Mouse (Mus musculus): ENCODE measurements around the gene Ltb4r1.

Gene Ltb4r1

DNA sequence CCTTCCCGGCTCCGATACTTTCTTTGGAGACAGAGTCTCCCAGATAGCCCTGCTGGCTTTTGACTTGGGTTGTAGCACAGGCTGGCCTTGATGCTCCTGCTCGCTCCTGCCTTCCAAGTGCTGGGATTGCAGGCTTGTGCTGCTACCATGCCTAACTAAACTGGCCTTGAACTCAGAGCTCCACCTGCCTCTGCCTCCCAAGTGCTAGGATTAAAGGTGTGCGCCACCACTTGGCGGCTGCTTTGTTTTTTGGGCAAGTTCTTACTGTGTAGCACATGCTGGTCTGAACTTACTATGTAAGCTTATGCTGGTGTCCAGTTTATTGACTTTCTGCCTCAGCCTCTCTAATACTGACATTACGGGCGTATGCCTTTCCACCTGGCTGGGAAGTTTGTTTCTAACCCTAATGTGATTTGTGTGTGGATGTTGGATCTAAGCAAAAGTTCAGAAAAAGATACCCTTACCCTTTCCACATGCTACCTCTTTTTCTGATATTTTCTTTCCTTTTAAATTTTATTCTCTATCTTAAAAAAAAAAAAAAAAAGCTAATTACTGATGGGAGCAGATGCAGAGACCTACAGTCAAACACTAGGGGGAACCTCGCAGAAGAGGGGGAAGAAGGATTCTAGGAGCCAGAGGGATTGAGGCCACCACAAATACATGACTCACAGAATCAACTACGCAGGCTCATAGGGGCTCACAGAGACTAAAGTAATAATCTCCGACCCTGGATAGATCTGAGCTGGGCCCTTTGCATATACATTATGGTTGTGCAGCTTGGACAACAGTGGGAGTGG, 18.5 kb upstream of the Ltb4r1 start:
- DNase-seq (ENCODE audit: low spot score) = no peak

DNA sequence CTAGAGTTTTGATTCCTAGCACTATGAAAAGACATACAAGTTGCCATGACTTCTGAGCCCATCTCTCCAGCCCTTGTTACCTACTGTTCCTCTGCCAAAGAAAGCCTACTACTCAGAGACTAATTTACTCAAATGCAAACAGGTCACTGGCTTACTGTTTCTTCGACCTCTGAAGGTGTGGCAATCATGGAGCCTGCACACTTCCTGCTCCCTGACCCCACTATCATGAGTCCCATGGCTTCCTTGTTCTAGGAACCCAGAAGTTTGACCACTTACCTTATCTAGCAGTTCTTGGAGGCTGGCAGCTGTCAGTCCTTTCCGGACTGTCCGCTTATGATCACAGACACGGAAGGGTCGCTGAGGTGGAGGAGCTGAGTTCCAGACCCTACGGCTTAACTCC, 8.2 kb upstream of the Ltb4r1 start:
- no peak for DNase-seq (ENCODE audit: low spot score)

DNA sequence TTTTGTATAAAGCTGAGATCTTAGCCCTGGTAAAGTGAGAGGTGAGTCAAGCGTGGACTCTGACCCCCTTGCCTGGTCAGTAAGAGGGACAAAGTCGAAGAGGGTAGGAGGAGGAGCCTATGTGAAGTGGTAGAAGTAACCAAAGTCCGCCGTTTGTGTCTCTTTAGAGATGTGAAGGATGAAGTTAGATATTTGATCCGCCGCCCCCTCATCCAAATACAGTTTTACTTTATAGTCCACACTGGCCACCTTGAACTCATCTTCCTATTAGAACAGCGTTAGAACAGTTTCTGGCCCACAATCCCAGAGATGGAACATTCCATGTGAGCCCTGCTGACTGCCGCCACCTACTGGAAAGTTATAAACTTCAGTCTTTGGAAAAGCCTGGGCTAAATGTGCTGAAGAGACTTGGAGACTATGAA, 7.4 kb upstream of the Ltb4r1 start, which contains the start of gene Cideb:
TSS of gene Cideb (minus strand) at position 96 of the 422 bp plus-strand sequence.
- peak; percentile 83 for DNase-seq (ENCODE audit: low spot score)

GRCm38 (mm10) chr14:55760156-55760555, 5.6 kb upstream of the Ltb4r1 start:
- DNase-seq (ENCODE audit: low spot score) = peak; percentile 91

- DNase-seq (ENCODE audit: low spot score) = no peak
Measured at GRCm38 (mm10) chr14:55761163-55761562, 4.6 kb upstream of the Ltb4r1 start, which contains the start of gene Ltb4r2. TSS of gene Ltb4r2 (plus strand) at chr14:55761428.

GRCm38 (mm10) chr14:55762001-55762821, 3.6 kb upstream of the Ltb4r1 start:
- DNase-seq (ENCODE audit: low spot score) = peak; percentile 67

DNA sequence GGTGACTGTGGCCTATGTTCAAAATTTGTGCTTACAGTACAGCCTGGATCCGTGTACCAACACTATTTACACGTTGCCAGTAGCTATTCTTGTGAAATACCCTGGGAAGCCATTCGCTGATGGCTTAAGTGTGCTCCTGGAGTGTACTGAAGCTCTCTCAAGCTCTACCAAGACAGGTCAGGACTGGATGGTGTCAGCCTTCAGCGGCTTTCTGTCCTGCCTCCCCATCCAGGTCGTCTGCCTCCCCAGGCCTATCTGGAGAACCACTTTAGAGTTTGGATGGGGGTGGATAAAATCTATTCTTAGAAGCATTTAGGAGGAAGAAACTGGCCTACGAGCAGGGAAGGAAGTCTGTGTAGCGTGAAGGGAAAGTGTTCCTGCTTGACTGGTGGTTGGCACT, 2.6 kb upstream of the Ltb4r1 start:
- no peak for DNase-seq (ENCODE audit: low spot score)

- DNase-seq (ENCODE audit: low spot score) = peak; percentile 68
Measured at GRCm38 (mm10) chr14:55767519-55768414, 2.0 kb downstream of the Ltb4r1 start.

GRCm38 (mm10) chr14:55768555-55768954, 2.8 kb downstream of the Ltb4r1 start:
- no peak for DNase-seq (ENCODE audit: low spot score)

DNA sequence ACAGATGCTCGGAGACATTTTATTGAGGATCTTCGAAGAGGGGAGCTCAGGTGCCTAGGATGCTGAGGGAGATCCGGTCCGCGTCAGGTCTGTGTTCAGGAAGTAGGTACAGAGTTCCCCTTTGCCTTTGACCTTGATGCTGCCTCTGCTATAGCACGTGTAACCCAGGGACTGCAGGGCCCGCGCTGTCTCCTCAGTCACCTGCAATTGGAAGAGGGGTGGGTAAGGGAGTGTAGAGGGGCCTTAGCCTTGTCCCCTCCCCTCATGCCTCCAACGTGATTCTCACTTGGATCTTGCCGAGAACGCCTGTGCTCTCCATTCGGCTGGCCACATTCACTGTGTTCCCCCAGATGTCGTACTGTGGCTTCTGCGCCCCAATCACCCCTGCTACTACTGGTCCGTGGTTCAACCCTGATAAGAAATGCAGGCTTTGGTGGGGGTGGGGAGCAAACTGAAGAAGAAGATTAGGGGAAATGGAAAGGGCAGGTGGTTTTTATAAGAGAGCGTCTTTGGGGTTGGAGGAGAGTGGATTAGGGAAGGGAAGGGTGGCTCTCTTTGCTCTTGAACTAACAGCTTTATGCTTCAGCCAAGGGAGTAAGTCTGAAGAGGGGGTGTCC, 3.4 kb downstream of the Ltb4r1 start:
- DNase-seq (ENCODE audit: low spot score) = no peak

DNA sequence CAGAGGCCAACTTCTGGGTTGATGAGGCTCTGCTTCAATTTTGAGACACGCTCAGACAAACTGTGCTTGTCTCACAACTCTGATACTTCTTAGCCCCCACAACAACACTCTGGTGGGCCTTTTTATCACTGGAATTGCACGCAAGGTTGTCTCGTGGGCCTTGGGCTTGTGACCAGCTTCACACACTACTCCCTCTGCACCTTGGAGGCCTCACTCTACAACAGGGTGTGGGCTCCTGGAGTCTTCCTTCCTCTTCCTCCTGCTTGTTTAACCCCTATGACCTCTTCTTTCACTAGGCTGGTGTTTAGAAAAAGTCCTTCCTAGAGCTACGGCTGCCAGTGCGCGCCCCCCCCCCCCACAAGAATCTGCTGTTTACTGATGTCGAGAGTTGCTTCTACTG, 10.9 kb downstream of the Ltb4r1 start:
- no peak for DNase-seq (ENCODE audit: low spot score)

GRCm38 (mm10) chr14:55777176-55777575, 11.4 kb downstream of the Ltb4r1 start:
- no peak for DNase-seq (ENCODE audit: low spot score)

- no peak for DNase-seq (ENCODE audit: low spot score)
Measured at GRCm38 (mm10) chr14:55777806-55778205, 12.0 kb downstream of the Ltb4r1 start.

DNA sequence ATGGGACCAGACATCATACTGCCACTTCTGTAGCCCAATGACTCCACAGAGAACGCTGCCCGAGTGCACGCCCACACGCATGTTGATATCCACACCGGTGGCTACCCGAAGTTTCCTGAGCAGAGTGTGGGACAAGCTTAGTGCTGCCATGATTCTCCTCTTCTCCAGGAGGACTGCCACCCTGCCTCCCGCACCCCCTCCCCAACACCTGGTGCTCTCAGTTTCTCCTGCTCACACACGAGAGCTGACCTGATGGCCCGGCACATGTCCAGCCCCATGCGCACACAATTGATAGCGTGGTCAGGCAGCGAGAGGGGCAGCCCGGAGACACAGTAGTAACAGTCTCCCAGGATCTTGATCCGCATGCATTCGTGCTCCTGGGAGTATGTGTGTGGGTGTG, 12.9 kb downstream of the Ltb4r1 start:
- DNase-seq (ENCODE audit: low spot score) = no peak

GRCm38 (mm10) chr14:55779656-55780055, 13.9 kb downstream of the Ltb4r1 start:
- no peak for DNase-seq (ENCODE audit: low spot score)

DNA sequence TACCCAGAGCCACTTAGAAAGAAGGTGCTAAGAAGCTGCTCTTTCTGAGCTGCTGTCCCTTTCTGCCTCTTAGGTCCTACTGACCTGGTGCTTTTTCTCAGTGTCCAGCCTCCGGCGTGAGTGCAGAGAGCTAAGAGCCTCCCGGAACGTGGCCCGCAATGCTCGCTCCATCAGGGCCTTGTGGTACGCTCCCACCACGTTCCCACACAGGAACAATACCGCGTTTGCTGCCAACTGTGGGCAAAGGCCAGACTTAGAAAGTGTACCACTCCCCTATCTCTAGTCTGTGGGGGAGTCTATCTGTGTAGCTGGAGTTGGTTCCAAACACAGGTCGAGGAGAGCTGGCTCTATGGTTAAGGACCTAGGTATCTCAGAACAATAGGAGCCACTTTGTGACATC, 15.0 kb downstream of the Ltb4r1 start:
- DNase-seq (ENCODE audit: low spot score) = no peak

DNA sequence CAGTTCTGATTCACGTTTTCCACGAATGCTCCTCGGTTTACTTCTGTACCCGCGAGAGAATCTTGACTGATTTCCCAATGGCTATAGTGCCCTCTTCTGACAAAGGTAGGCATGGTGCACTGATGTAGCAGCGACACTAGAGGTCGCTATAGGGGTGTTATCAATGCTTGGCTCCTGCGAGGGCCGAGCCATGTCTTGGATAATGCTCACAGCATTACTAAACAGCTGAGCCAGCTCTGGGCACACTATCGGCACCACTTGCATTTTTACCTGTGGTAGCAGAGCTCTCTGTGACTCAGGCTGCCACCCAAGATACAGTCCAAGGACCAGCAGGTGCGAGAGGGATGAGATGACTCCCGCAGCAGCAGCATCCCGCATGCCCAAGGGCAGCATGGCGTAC, 15.5 kb downstream of the Ltb4r1 start:
- peak; percentile 91 for DNase-seq (ENCODE audit: low spot score)

DNA sequence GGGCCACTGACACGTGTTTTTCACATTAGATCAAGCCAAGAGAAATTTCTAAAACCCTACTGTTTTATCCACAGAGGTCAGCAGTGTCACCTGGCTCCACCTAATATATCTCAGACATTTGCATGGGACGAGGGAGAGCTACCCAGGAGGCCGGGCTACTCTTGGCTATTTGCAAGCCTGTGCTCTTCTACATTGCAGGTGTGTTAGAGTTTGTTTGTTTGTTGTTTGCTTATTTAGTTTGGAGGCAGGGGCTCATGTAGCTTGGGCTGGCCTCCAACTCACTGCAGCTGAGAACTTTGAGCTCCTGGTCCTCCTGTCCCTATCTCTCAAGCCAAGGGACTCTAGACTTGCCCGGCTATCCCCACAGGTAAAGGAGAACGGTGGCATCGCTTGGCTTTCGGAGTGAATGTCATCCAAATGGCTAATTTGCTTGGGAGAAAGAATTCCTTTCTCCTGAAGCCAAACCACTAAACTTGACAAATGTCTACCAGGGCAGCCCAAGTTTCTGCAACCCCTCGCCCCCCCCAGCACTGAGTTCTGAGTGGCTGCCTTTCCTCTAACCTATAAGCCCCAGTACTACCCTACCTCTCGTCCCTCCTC, 16.7 kb downstream of the Ltb4r1 start:
- no peak for DNase-seq (ENCODE audit: low spot score)

DNA sequence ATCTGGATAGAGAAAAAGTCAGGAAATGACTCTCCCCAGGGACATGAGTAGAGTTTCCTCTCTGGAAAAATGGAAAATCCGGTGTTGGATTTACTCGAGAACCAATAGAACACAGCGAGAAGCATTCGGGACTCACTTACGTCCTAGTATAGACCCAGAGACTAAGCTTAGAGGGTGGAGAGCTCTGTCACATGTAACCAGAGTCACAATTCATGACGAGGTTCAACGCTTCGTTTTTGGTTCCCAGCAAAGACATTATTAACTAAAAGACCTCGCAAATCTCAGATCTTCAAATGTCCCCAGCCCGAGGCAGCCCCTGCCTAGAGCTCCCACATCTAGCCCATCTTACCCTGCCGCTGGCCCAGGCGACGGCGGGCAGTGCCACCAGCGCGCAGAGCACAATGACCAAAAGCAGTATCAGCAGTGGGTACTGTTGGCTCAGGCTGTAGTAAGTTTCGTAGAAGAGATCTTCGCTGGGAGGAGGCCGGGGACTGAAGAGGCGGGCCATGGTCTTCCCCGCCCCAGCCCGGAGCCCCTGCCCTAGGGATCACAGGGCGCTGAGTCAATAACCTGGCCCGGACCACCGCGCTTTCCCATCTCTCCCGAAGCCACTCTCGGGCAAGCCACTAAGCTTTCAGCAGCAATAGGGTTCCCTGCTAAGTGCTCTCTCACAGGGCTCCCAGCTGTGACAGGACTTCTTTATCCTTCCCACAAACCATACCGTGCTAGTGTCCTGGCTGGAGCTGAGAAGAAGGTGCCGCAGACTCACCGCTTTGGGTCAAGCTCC, 17.6 kb downstream of the Ltb4r1 start:
- peak; percentile 45 for DNase-seq (ENCODE audit: low spot score)

DNA sequence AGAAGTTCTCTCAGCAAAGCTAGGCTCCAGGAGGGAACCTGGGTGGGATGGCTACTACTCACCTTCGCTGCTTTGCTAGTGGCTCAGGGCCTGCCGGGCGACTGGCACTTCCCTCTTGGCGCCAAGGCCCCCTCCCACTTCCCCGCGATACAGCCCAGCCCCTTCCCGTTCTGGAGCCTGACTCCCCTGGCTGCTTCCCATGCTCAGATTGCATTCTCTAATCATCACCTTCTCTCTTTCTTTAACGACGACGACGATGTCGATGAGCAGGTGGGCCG, 18.1 kb downstream of the Ltb4r1 start, which contains the start of gene Adcy4:
TSS of gene Adcy4 (minus strand) at position 138 of the 278 bp plus-strand sequence.
- no peak for DNase-seq (ENCODE audit: low spot score)

Measured in retina, embryonic 14.5 days (tissue).